Mouse (Mus musculus): ENCODE data around the gene Pigb. TPM values are rescaled to one million over a fixed set of nuclear protein-coding genes. Genes with fewer than 3 reads are reported as not detected.
"Not testable (repeated sequence)": the region's sequence is repeated elsewhere in the genome, so short reads cannot be mapped to it uniquely, and the experiment has no call there.

Pigb gene
- total RNA-seq (2021), result 10 to 100 TPM; 18.8 to 20.4 TPM
- long read RNA-seq, experiment 1, partial matches to known transcripts, result 0 of 2 reads
- long read RNA-seq, experiment 1, other reads (novel, unspliced or antisense), result 1 of 2 reads
- long read RNA-seq, experiment 2, partial matches to known transcripts, result 0 of 4 reads
- long read RNA-seq, experiment 2, other reads (novel, unspliced or antisense), result 2 of 4 reads

GRCm38 (mm10) chr9:73040080-73040479 is at the start of gene Pigb:
Gene Pigb (minus strand): TSS chr9:73040378.
- DNase-seq (ENCODE audit: low spot score in 2 of 2), result no peak

GRCm38 (mm10) chr9:73089222-73089920 is 49.2 kb upstream of the Pigb start:
- DNase-seq (ENCODE audit: low spot score in 2 of 2), result no peak

GRCm38 (mm10) chr9:73087581-73087980 is 47.4 kb upstream of the Pigb start:
- no peak for DNase-seq (ENCODE audit: low spot score in 2 of 2)

GRCm38 (mm10) chr9:73087121-73087520 is 46.9 kb upstream of the Pigb start:
- no peak for DNase-seq (ENCODE audit: low spot score in 2 of 2)

- DNase-seq (ENCODE audit: low spot score in 2 of 2), result no peak
These were observed 45.7 kb upstream of the Pigb start for GRCm38 (mm10) chr9:73085845-73086244.

GRCm38 (mm10) chr9:73083956-73084355 is 43.8 kb upstream of the Pigb start:
- DNase-seq (ENCODE audit: low spot score in 2 of 2), result no peak

- no peak for DNase-seq (ENCODE audit: low spot score in 2 of 2)
These were observed 42.3 kb upstream of the Pigb start for GRCm38 (mm10) chr9:73082291-73083000.

GRCm38 (mm10) chr9:73079801-73080325 is 39.7 kb upstream of the Pigb start:
- DNase-seq (ENCODE audit: low spot score in 2 of 2), result no peak

- DNase-seq (ENCODE audit: low spot score in 2 of 2), result not testable (repeated sequence)
These were observed 39.2 kb upstream of the Pigb start for GRCm38 (mm10) chr9:73079349-73079748.

- no peak for DNase-seq (ENCODE audit: low spot score in 2 of 2)
These were observed 33.0 kb upstream of the Pigb start for GRCm38 (mm10) chr9:73073169-73073568.

- DNase-seq (ENCODE audit: low spot score in 2 of 2), result no peak
These were observed 32.2 kb upstream of the Pigb start for GRCm38 (mm10) chr9:73072426-73072825.

- DNase-seq (ENCODE audit: low spot score in 2 of 2), result no peak
These were observed 30.9 kb upstream of the Pigb start for GRCm38 (mm10) chr9:73070971-73071659.

GRCm38 (mm10) chr9:73068688-73069087 is 28.5 kb upstream of the Pigb start:
- DNase-seq (ENCODE audit: low spot score in 2 of 2), result no peak

GRCm38 (mm10) chr9:73068230-73068679 is 28.1 kb upstream of the Pigb start:
- no peak for DNase-seq (ENCODE audit: low spot score in 2 of 2)

GRCm38 (mm10) chr9:73067086-73067485 is 26.9 kb upstream of the Pigb start:
- no peak for DNase-seq (ENCODE audit: low spot score in 2 of 2)

- DNase-seq (ENCODE audit: low spot score in 2 of 2), result no peak
These were observed 23.6 kb upstream of the Pigb start for GRCm38 (mm10) chr9:73063621-73064290.

GRCm38 (mm10) chr9:73059224-73059623 is 19.0 kb upstream of the Pigb start:
- DNase-seq (ENCODE audit: low spot score in 2 of 2), result no peak

- no peak for DNase-seq (ENCODE audit: low spot score in 2 of 2)
These were observed 15.3 kb upstream of the Pigb start for GRCm38 (mm10) chr9:73055441-73055911.

- DNase-seq (ENCODE audit: low spot score in 2 of 2), result no peak
These were observed 10.4 kb upstream of the Pigb start for GRCm38 (mm10) chr9:73050606-73051005.

- DNase-seq (ENCODE audit: low spot score in 2 of 2), result no peak
These were observed 9.7 kb upstream of the Pigb start for GRCm38 (mm10) chr9:73049833-73050232.

GRCm38 (mm10) chr9:73048927-73049326 is 8.7 kb upstream of the Pigb start:
- no peak for DNase-seq (ENCODE audit: low spot score in 2 of 2)
